Comparison of ENCODE assay signal across 8 mouse cellular contexts in genomic region chr5:142902506-142903314, GRCm38 (mm10). TPM values are rescaled to one million over a fixed set of nuclear protein-coding genes. Genes with fewer than 3 reads are reported as not detected.
DNase-seq lines count a peak whose midpoint lies in the region; ATAC-seq lines count a peak whose summit lies in the region.

No protein-coding gene starts in this region.

- DNase-seq in heart, adult 11 months = peak; percentile 94
- DNase-seq in heart, adult 8-10 months (ENCODE audit: low spot score) = no peak
- DNase-seq in Muller cell, postnatal 12 days (ENCODE audit: inconsistent ontology term) = peak; percentile 19
- DNase-seq in cerebellum, adult 11-12 months = no peak
- no peak for DNase-seq in spleen, postnatal 36 days (ENCODE audit: low spot score in 2 of 2)
- DNase-seq in right cerebral cortex, postnatal 14 days = no peak

- H3K9me3 ChIP-seq in heart, embryonic 16.5 days (replicated peaks; ENCODE audit: control insufficient read depth, low read length) = no peaks in the 10 kb centered on the region
- H3K9me3 ChIP-seq in midbrain, embryonic 13.5 days = no peaks in the 10 kb centered on the region

- H3K36me3 ChIP-seq in heart, embryonic 16.5 days (ENCODE audit: control insufficient read depth, insufficient read depth) = peaks cover 41% of the 10 kb centered on the region
- peaks cover 66% of the 10 kb centered on the region for H3K36me3 ChIP-seq in midbrain, embryonic 13.5 days

- no peaks in the 10 kb centered on the region for H3K27me3 ChIP-seq in heart, embryonic 16.5 days (ENCODE audit: control insufficient read depth, insufficient read depth, low read length)
- no peaks in the 10 kb centered on the region for H3K27me3 ChIP-seq in midbrain, embryonic 13.5 days

- ATAC-seq in heart, embryonic 16.5 days (replicated peaks; ENCODE audit: extremely low read depth, insufficient read depth, low FRiP score) = no peak
- no peak for ATAC-seq in midbrain, embryonic 13.5 days

- H3K4me1 ChIP-seq in heart, embryonic 16.5 days (ENCODE audit: control insufficient read depth, insufficient read depth, low read length) = peaks cover 30% of the 10 kb centered on the region
- H3K4me1 ChIP-seq in midbrain, embryonic 13.5 days (replicated peaks) = peaks cover 37% of the 10 kb centered on the region

- H3K4me3 ChIP-seq in heart, embryonic 16.5 days (ENCODE audit: low read length) = peak overlapping the region; percentile 100
- H3K4me3 ChIP-seq in midbrain, embryonic 13.5 days (replicated peaks) = peak overlapping the region; percentile 5; the same call in 1 of the 2 replicates

- peak overlapping the region; percentile 64 for H3K9ac ChIP-seq in heart, embryonic 16.5 days (ENCODE audit: low read length)
- H3K9ac ChIP-seq in midbrain, embryonic 13.5 days (replicated peaks) = 0 out of 2 replicates have a peak overlapping the region, but pooled peaks have one; percentile 39

- H3K4me2 ChIP-seq in heart, embryonic 16.5 days (ENCODE audit: low read depth, low read length) = peak overlapping the region; percentile 83
- H3K4me2 ChIP-seq in midbrain, embryonic 13.5 days (replicated peaks) = peak overlapping the region; percentile 26

- 45% methylated on average over 5 of the region's 5 CpGs for WGBS in heart, embryonic 16.5 days
- WGBS in midbrain, embryonic 13.5 days = 67% methylated on average over 5 of the region's 5 CpGs

- peak overlapping the region; percentile 26 for H3K27ac ChIP-seq in heart, embryonic 16.5 days (ENCODE audit: low read length)
- H3K27ac ChIP-seq in midbrain, embryonic 13.5 days = peak overlapping the region; percentile 25

RNA-seq across cellular contexts. Expression of gene Actb, which starts 3.8 kb away (rescaled TPM):
- total RNA-seq in heart, adult 8-10 months (2022) = 100 to 1,000 TPM; 461 to 845 (median 654) TPM
- 5,062 and 5,724 TPM in 2 replicates for polyA plus RNA-seq in heart, embryonic 16.5 days (2015; fragmentation: Nextera tagmentation; extraction: Ambion mirVana)
- polyA plus RNA-seq in midbrain, embryonic 13.5 days (2015; fragmentation: Nextera tagmentation; extraction: Ambion mirVana) = 15,567 and 17,404 TPM in 2 replicates

RNA-seq across cellular contexts. Expression of gene Fbxl18, which starts 7.5 kb away (rescaled TPM):
- total RNA-seq in heart, adult 8-10 months (2022) = 1 to 10 TPM; 3.7 to 5.2 (median 4.7) TPM
- polyA plus RNA-seq in heart, embryonic 16.5 days (2015; fragmentation: Nextera tagmentation; extraction: Ambion mirVana) = 7.5 and 8.3 TPM in 2 replicates
- 40.1 and 40.4 TPM in 2 replicates for polyA plus RNA-seq in midbrain, embryonic 13.5 days (2015; fragmentation: Nextera tagmentation; extraction: Ambion mirVana)

RNA-seq across cellular contexts. Expression of gene Fscn1, which starts 57.4 kb away (rescaled TPM):
- total RNA-seq in heart, adult 8-10 months (2022) = 10 to 100 TPM in 3 of 4 experiments, 1 to 10 TPM in 1; 9.9 to 28.6 (median 23.6) TPM
- 115 and 129 TPM in 2 replicates for polyA plus RNA-seq in heart, embryonic 16.5 days (2015; fragmentation: Nextera tagmentation; extraction: Ambion mirVana)
- 555 TPM in 2 replicates for polyA plus RNA-seq in midbrain, embryonic 13.5 days (2015; fragmentation: Nextera tagmentation; extraction: Ambion mirVana)

Comparison
In these comparisons a context has a peak if more than half of its experiments do, and no peak if none do; other contexts are left out.
1. DNase-seq: peak in heart, adult 11 months (single experiment) and Muller cell, postnatal 12 days (single experiment); none in heart, adult 8-10 months (single experiment), cerebellum, adult 11-12 months (single experiment), spleen, postnatal 36 days (0 of 2) and right cerebral cortex, postnatal 14 days (single experiment).